Mouse (Mus musculus) MEL (cell line): Measurements from ENCODE around the gene Ablim1.

Source experiments
- CTCF ChIP-seq, 3 experiments: IDR thresholded peaks in 2 of 3; conservative IDR thresholded peaks in 1 of 3; 2 replicates each; pipeline ENCODE4 v1.5.1; 2011 to 2012; ENCODE audit warnings: low read length in 3 of 3, low read depth in 2 of 3, mild to moderate bottlenecking in 2 of 3, improper control_type of control experiment in 1 of 3, inconsistent platforms in 1 of 3, mixed read lengths in 1 of 3, moderate library complexity in 1 of 3; ENCODE audit not compliant: control insufficient read depth in 1 of 3, insufficient read depth in 1 of 3, poor library complexity in 1 of 3, severe bottlenecking in 1 of 3
- ELF1 ChIP-seq: IDR thresholded peaks from 2 replicates; pipeline ENCODE4 v1.6.1; 2014; ENCODE audit warnings: low read depth, mild to moderate bottlenecking, inconsistent platforms, low read length, improper control_type of control experiment, moderate library complexity
- EP300 ChIP-seq, 2 experiments: IDR thresholded peaks; 2 replicates each; pipeline ENCODE4 v1.6.1; 2011; ENCODE audit warnings: improper control_type of control experiment in 2 of 2, low read length in 2 of 2, low read depth in 1 of 2, mild to moderate bottlenecking in 1 of 2
- GABPA ChIP-seq: IDR thresholded peaks from 2 replicates; pipeline ENCODE4 v1.6.1; 2012; ENCODE audit warnings: low read depth, mild to moderate bottlenecking, inconsistent platforms, low read length, improper control_type of control experiment, moderate library complexity
- MAFK ChIP-seq: IDR thresholded peaks from 2 replicates; pipeline ENCODE4 v1.6.1; 2011; ENCODE audit warnings: low read depth, mild to moderate bottlenecking, low read length, improper control_type of control experiment, borderline replicate concordance
- MAX ChIP-seq: IDR thresholded peaks from 2 replicates; pipeline ENCODE4 v1.6.1; 2011; ENCODE audit warnings: low read length, improper control_type of control experiment
- MAZ ChIP-seq: IDR thresholded peaks from 2 replicates; pipeline ENCODE4 v1.6.1; 2012; ENCODE audit warnings: low read depth, mild to moderate bottlenecking, inconsistent platforms, low read length, improper control_type of control experiment
- RCOR1 ChIP-seq: IDR thresholded peaks from 2 replicates; pipeline ENCODE4 v1.6.1; 2012; ENCODE audit warnings: low read depth, mild to moderate bottlenecking, inconsistent platforms, low read length, improper control_type of control experiment
- SIN3A ChIP-seq: IDR thresholded peaks from 2 replicates; pipeline ENCODE4 v1.6.1; 2012; ENCODE audit warnings: low read length, improper control_type of control experiment, inconsistent platforms
- TCF12 ChIP-seq: IDR thresholded peaks from 2 replicates; pipeline ENCODE4 v1.6.1; 2014; ENCODE audit warnings: low read depth, mild to moderate bottlenecking, inconsistent platforms, low read length, improper control_type of control experiment, moderate library complexity
- UBTF ChIP-seq: IDR thresholded peaks from 2 replicates; pipeline ENCODE4 v1.6.1; 2012; ENCODE audit warnings: low read depth, mild to moderate bottlenecking, inconsistent platforms, low read length, improper control_type of control experiment, moderate library complexity, borderline replicate concordance; ENCODE audit not compliant: insufficient read depth

GRCm38 (mm10) chr19:56983757-56984156, 331.0 kb downstream of the Ablim1 start:
- no peak for TF ChIP-seq MAX
- no peak for TF ChIP-seq CTCF (IDR thresholded peaks at IDR 0.05 in 2 of 3, conservative IDR thresholded peaks at IDR 0.05 in 1 of 3; ENCODE audit: control insufficient read depth in 1 of 3, insufficient read depth in 1 of 3, low read depth in 2 of 3, low read length in 3 of 3, poor library complexity in 1 of 3, severe bottlenecking in 1 of 3)
- TF ChIP-seq MAZ, result no peak
- TF ChIP-seq SIN3A, result no peak
- no peak for TF ChIP-seq TCF12
- no peak for TF ChIP-seq ELF1
- no peak for TF ChIP-seq GABPA
- TF ChIP-seq MAFK, result no peak
- no peak for TF ChIP-seq EP300 (IDR thresholded peaks at IDR 0.05; ENCODE audit: low read depth in 1 of 2, low read length in 2 of 2)
- TF ChIP-seq UBTF, result no peak
- no peak for TF ChIP-seq RCOR1
